Mouse (Mus musculus) heart, postnatal 14 days (tissue): ENCODE results near the gene Ivd. TPM values are rescaled to one million over a fixed set of nuclear protein-coding genes. Genes with fewer than 3 reads are reported as not detected.

Experiments
- DNase-seq, 2 experiments: peaks; one replicate each; pipeline ENCODE4 v3.0.0; 2021 to 2022
- intact Hi-C: fragments of 180-260 bp; cut with DNase I; formaldehyde crosslinking; loops from one replicate; pipeline ENCODE4 v1.15.1; 2025
- total RNA-seq, 2 experiments: library from RNA; stranded (reverse); gene quantifications; 2 replicates each; pipeline ENCODE4 v1.2.3; 2021

Ivd gene
- total RNA-seq, 2 experiments from 2014 or later = 150 to 163 TPM

DNA sequence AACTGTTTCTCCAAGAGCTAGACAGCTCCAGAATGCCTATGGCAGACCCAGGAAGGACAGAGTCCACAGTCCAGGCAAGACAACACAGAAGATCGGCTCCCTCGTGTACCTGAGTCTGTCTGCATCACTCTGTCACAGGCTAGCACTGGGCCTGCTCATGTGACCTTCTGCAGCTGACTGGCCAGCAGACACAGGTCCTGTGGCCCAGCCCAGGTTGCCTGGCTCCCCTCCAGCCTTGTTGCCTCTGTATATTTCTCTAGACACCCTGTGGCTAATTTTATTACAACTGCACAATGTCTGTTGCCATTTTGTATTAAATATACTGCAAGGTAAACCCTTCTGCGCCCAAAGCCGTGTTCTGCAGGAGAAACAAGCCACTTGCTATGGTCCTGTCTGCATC, 19.3 kb downstream of the Ivd start:
- DNase-seq = no peak
- intact Hi-C loops = loop anchor here (5.0 kb wide), 1 partner anchor 394 kb away; no protein-coding TSS in a partner anchor

DNA sequence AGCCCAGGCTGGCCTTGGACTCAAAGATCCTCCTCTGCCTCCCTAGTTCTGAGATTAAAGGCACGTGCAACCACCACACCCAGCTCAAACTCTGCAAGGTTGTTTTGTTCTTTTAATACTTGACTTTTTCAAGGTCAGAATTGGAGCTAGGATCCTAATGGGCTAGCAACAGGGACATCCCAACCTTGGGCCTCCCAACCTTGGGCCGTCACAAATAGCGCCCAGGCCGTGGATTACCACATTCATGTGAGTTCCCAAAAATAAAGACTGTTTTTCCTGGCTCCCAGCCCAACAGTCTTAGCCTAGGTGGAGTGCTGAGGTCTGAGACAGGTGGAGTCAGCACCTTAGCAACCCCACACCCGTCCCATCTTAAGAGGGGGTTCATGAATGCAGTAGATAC, 20.2 kb downstream of the Ivd start:
- no peak for DNase-seq
- intact Hi-C loops = loop anchor here (2.0 to 5.0 kb wide), 2 partner anchors 243 to 395 kb away; no protein-coding TSS in a partner anchor

DNA sequence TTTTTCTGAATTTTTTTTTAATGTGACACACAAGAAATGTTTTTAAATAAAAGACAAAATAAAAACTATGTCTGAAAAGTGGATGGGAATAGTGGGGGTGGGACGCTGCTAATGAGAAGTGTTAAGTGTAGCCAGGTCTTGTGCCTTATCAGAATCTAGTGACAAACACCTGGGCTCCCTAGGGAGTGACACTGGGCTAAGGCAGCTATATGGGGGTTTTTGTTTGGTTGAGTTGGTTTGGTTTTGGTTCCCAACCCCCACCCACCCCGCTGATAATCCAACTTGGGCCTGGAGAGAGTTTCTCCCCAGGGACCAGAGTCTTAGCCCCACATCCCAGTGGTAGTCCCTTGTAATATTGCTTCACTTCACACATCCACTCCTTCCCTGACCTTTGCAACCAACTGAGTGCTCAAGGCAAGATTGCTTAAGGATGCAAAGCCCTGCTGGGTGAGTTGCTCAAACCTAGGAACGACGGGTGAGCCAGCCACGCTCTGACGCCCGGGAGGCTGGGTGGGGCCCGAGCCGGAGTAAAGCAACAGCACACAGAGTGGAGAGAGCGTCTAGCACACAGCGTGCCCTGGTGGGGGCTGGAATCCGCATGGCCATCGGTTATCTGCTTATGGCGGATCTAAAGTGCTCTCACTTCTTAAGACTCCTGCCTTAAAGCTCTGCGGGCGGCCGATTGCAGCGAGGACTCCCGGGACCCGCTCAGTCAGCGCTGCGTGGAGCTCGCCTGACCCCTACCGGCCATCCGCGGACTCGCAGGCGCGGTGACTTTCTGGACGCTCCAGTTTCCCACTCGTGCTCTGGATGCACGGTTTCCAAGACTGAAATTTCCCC, 21.3 kb downstream of the Ivd start:
- DNase-seq = peak; percentile 89 to 94
- intact Hi-C loops = loop anchor here (1.0 to 5.0 kb wide), 5 partner anchors 93 to 396 kb away; partner anchors contain the start of gene Inafm2

DNA sequence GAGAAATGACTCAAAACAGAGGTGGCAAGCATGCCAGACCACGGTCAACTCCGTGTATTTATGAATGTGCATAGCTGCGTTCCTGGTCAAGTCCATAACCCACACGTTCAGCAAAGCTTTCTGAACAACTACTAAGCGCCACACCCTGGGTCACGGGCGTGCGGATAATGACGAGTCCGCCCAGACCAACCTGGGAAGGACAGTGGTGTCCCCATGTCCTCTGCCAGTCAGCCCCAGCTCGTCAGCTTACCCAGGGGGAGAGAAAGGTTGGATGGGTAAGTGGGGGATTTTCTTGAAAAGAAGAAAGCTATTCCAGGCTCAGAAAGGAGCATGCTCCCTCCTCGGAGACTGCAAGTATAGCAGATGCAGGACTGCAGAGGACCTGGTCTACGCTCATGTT, 25.7 kb downstream of the Ivd start:
- intact Hi-C loops = no loop called here
- no peak for DNase-seq

DNA sequence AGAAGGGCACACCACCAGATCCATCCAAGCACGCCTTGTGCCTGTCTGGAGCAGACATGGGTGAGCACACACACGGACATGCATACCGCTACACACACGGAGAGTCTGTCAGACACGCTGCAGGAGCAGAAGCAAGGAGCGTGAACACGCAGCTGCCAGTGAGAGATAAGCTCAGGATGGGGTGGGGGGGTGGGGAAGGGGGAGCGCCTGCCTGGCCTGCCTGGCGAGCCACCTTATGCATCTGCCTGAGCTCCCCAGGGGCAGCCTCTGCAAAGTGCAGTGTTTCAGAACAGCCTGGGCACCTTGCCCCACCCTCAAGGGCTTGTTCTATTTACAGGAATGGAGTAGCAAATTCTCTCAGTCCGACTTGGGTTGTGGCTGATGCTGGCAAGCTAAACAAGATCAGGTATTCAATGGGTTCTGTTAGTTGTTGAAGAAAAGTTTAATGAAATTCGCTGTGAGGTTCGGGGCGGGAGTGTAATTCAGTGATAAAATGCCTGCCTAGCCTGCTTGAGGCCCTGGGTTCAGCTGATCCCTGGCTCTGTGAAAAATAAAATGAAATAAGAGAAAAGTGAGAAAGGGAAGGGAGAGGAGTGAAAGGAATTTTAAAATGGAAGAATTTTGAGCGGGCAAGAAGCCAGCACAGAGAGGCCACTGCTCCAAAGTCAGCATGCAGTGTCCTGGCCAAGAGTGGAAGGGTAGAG, 26.2 kb downstream of the Ivd start:
- intact Hi-C loops = no loop called here
- peak; percentile 42 to 61 for DNase-seq

DNA sequence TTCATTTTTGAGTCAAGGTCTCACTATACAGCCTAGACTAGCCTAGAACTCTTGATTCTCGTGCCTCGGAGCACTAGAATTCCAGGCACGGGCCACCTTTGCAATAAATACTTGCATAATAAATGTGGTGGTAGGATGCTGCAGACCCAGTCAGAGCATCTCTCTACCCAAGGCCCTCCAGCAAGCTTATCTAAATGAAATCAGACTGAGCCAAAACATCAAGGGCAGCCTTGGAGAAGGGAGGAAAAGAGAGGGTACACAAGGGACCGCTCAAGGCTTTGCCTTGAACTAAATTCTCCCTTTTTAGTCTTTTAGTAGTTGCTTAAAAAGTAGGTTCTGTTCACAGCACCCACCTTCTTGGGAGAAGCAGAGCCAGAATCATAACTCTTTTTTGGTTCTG, 29.4 kb downstream of the Ivd start:
- DNase-seq = no peak
- intact Hi-C loops = no loop called here

DNA sequence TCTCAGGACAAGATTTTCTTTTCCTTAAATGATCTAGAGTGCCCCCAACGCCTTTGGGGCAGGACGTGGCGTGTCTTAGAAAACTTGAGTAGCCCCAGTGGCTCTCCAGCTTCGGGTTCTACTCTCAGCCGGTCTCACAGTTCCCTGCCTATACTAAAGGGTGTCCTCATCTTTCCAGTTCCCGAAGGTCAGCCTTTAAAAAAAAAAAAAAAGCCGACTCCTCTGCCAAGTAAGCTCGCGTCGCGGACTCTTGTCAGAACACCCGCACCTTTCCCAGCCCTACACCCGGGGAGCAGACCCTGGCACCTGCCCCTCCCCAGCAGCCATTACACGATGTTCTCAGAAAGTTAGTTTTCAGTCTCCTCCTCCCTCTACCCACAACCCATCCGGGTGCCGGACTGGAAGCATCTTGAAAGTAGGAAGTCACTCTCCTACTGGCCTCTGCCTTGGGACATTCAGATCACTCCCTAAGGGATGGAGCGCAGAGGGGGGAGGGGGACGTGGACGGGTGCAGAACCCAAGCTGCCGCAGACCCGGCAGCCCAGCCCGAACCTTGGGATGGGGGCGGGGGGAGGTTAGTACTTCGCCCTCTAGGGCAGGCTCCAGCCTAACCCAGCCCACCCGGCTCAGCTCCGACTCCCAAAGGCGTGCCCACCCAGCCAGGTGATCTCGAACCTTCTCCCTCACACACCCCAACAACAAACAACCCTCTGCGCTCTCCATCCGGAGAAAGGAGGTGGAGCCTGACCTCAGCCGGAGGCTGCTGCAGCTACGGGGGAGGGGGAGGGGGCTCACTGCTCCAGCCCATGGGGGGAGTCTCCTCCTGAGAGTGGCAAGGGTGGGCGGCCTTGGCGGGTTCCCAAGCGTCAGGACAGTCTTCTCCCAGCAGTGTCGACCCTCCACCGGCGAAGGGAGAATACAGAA, 34.5 kb downstream of the Ivd start:
- DNase-seq = peak; percentile 37 to 48
- intact Hi-C loops = no loop called here

DNA sequence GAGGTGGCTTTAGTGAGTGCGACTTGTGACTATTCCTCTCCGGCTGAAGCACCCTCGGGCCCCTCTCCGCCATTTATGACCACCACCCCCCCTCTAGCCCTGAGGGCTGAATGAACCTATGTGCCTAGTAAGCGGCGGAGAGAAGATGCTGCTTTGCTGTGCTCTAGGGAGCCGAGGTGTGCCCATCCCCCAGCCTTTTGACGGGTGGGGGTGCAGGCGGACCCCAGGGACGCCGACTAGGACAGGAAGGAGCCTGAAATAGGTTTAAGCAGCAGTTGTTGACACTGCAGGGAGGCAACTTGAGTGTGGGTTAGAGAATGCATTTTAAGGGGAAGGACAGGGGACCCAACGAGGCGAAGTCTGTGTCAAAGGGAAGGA, 35.1 kb downstream of the Ivd start:
- intact Hi-C loops = no loop called here
- DNase-seq = peak in 1 of 2 experiments; percentile 28

DNA sequence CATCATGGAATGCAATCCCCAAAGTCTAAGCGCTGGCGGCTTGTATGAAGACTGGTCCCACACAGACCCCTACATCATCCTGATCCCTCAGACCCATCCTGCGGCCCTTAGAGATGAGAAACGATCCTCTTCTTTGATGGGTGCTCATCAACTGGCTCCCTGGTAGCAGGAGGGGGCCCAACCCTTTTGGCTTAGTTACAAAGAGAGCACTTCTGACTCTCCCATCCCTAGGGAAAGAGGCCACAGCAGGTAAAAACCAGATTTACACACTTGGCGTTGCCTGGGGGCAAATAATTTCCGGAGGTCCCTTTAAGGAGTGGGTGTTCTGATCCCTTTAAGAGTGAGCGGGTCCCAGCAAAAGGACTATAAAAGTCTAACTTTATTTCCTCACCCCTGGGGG, 35.6 kb downstream of the Ivd start:
- intact Hi-C loops = no loop called here
- no peak for DNase-seq

DNA sequence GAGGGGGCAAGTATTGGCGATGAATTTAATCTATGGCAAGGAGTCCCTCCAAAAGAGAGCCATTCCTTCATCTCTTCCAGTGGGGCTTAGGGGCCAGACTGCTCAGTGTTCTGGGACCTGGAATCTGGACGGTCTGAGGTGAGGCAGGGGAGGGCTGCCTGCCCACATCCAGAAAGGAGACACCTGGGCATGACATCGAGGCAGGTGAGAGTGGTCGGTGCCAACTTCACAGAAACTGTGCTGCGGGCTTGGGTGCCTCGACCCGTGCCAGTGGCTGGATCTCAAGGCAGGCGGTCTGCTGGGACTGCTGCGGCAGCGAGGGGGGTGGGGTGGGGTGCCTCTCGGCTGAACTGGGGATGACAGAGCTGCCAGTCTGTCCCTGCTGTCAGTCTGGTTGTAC, 36.1 kb downstream of the Ivd start:
- intact Hi-C loops = no loop called here
- DNase-seq = no peak

DNA sequence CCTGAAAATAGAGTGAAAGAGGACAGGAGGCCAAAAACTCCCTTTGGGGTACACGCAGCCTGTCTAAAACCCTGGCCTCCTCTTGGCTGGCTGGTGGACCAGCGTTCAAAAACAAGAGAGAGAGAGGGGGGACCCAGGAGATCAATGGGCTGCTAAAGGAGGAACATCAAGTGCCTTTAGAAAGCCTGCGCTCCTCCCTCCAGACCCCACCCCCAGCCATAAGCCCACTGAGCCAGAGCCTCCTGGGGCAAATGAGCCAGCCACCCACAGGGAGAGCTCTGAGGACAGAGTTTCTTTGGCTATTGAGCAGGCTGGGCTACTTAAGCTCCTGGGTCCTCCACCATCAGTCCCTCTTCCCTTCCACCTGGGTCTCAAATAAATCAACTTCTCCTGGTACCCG, 37.0 kb downstream of the Ivd start:
- intact Hi-C loops = no loop called here
- DNase-seq = no peak

DNA sequence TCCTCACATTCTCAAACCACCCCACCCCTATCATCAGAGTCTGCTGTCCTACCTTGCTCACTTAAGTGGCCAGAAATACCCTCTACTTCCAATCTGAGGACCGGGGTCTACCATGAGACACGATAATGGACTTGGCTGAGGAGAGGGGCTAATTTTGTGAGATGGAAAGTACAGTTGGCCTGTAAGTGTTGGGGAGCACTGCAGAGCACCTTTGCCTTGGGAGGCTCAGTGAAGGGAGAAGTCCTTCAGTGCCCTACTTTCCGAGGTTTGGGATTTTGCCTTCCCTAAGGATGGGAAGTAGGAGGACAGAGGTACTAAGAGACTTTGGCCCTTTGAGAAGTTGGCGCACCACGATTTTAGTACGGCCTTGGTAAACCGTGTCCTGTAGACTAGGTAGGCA, 37.6 kb downstream of the Ivd start:
- intact Hi-C loops = no loop called here
- DNase-seq = no peak

DNA sequence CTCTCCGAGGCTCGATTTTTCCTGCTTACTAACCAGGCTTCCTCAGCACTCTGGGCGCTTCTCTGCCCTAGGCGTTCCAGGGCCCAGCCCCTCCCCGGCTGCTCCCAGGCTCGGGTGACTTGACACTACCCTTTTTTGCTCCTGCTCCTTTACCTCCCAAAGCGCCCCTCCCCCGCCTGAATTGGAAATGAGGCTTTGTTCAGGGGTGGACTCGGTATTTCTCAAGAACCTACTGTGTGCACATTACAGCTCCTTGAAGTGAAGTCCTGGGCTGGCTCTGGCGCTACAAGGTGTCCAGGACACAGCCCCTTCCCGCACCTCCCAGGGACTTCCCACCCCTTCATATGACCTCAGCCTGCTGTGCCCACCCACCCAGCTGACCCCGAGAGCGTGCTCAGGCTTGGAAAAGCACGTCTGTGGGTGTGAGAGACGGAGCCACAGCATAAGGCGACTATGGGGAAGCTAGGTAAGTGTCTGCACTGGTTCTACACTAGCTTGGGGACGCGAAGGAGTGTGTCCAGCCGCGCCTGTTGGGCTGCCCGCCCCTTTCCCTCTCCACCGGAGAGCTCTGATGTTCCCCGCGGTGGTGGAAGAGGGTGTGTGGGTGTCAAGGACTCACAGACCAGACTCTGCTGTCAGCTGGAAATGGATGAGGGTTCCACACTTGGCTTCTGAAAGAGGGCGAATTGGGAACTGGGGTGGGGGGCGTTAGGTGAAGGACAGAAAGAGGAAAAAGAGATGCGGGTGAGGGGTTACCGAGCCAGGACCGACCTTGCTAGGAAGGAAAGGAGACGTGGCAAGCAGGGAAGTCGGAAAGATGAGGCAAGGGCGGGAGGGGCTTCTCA, 38.4 kb downstream of the Ivd start, which contains the start of gene Bahd1:
TSS of gene Bahd1 (plus strand) at position 397 of the 845 bp plus-strand sequence.
- DNase-seq = peak; percentile 31 to 35
- intact Hi-C loops = loop anchor here (10.0 kb wide), 1 partner anchor 285 kb away; no protein-coding TSS in a partner anchor

DNA sequence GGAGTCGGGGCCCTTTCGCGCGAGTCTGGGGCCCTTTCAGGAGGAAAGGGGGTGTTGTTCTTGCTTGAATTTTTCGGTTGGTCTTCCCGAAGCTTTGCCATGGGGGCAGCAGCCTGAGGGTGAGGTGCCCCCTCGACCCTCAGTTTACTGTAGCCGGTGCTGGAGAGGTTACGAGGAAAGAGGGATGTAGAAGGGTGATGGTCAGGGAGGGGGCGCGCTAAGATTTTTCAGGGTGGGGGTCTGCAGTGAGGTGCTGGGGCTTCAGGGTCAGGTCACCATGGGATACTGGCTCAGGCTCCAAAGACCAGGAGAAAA, 39.0 kb downstream of the Ivd start:
- intact Hi-C loops = loop anchor here (10.0 kb wide), 1 partner anchor 284 kb away; no protein-coding TSS in a partner anchor
- DNase-seq = no peak

DNA sequence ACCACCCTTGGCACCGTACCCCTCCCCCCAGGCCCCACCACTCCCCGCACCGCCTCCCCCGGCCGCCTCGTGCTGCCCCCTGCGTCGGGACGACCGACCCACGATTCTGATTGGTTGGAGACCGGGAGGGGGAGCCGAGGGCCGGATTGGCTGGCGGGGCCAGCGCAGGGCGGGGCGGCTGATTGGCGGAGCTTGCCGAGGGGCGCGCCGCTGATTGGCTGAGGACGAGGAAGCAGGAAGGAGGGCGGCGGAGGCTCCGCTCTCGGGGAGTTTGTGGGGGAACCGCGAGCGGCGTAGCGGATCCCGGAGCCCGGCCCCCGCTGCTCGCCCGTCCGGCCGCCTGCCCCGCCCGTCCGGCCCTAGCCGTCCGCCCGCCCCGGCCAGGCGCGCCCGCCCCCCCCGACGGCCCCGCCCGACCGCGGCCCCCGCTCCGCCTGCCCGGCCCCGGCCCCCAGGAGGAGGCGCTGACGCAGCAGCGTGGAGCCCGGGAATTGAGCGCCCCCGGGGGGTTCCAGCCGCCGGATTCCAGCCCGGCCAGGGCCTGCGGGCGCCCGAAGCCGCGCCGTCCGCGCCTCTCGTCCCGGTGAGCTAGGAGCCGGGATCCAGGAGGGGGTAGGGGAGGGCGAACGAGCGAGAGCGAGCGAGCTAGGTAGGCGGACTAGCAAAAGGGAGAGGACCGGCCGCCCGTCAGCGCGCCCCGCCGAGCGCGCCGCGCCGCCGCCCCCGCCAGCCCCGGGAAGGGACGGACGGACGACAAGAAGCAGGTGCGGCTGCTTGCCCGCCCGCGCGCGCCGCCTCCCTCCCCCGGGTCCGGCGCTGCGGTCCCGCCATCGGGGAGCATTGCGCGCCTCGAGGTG, 39.6 kb downstream of the Ivd start:
- intact Hi-C loops = loop anchor here (10.0 kb wide), 1 partner anchor 283 kb away; no protein-coding TSS in a partner anchor
- peak; percentile 97 to 98 for DNase-seq

DNA sequence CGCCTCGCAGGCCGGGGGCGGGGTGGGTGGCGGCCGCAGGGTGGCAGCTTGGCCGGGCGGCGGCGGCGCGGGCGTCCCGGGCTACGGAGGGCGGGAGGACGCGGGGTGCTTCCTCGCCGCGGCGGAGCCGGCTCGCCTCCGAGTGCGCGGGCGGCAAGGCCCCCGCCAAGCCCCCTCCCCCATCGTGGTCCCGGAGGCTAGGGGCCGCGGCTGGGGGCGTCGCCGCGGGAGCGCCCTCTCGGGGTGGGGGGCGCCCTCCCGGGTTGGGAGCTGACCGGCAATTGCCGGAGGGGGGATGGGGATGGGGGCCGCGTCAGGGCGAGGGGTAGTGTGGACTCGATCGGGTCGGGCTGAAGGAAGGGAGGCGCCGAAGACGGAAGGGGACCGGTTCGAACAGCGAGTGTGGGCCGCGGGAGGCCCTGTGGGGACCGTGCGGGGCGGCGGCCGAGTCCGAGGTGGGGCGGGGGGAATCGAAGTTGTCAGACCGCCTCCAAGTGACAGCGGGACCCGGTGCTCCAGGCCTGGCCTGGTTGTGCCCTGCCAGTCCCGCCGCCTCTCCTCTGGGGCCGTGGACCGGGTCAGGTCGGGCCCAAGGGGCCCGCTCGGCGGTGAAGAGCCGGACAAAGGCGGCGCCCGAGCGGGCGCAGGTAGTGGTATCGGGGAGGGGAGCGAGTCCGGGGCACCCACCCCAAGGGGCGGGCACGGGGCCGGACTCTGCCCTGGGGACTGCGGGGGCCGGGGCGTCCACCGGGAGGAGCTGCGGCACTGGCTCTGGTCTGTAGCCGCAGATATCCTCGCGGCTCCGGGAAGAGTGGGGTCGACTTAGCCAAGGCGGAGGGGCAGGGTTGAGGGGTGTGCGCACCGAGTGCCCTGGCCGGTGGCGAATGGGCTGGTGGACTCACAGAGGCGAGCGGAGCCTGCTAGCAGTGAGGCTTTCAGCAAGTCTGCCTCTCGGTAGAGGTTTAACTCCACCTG, 40.6 kb downstream of the Ivd start:
- peak; percentile 65 to 66 for DNase-seq
- intact Hi-C loops = loop anchor here (10.0 kb wide), 1 partner anchor 282 kb away; no protein-coding TSS in a partner anchor

DNA sequence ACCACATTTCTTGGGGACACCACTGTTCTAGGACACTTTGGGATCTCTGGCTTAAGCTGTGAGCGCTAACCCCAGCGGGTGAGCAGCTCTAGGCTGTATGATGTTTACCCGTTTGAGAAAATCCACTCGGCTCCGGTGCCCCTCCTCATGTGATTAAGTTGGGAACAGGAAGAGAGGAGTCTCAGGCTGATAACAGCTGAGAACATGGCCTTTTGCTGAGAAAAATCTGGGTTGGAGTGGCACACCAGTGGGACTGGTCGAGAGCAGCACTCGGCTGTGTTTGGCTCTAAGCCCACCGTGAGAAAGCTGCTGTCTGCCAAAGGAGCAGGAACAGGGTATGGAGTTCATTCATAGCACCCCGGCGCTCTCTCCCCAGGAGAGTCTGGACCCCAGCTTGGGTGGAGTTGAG, 41.6 kb downstream of the Ivd start:
- DNase-seq = peak in 1 of 2 experiments; percentile 42
- intact Hi-C loops = loop anchor here (10.0 kb wide), 1 partner anchor 281 kb away; no protein-coding TSS in a partner anchor
